Mouse (Mus musculus) midbrain, postnatal 0 days (tissue): ENCODE data around the gene Lgsn. TPM values are rescaled to one million over a fixed set of nuclear protein-coding genes. Genes with fewer than 3 reads are reported as not detected.

Source experiments
- ATAC-seq: fragments of 200-750 bp; cut with Nextera tagmentation; 2 replicates; pipeline ENCODE4 v1.8.0; 2017; ENCODE audit warnings: moderate number of reproducible peaks, mild to moderate bottlenecking, moderate TSS enrichment, moderate library complexity; ENCODE audit not compliant: low FRiP score
- DNase-seq: peaks from one replicate; pipeline ENCODE4 v3.0.0-alpha.2; 2015; ENCODE audit warnings: low spot score
- H3K27ac ChIP-seq: fragments of 300-500 bp; sonication (generic); 2 replicates; pipeline ENCODE4 v1.5.1; 2014; ENCODE audit warnings: low read depth, mild to moderate bottlenecking, low read length, mixed read lengths
- H3K27me3 ChIP-seq: fragments of 300-500 bp; sonication (generic); 2 replicates; pipeline ENCODE4 v1.6.1; 2014; ENCODE audit warnings: low read length, control low read depth, mixed read lengths; ENCODE audit not compliant: insufficient read depth
- H3K36me3 ChIP-seq: fragments of 300-500 bp; sonication (generic); 2 replicates; pipeline ENCODE4 v1.6.1; 2014; ENCODE audit warnings: low read length, control low read depth, mixed read lengths; ENCODE audit not compliant: insufficient read depth
- H3K4me1 ChIP-seq: fragments of 300-500 bp; sonication (generic); 2 replicates; pipeline ENCODE4 v1.6.1; 2014; ENCODE audit warnings: mild to moderate bottlenecking, control low read depth, antibody characterized with exemption, low read length, mixed read lengths; ENCODE audit not compliant: insufficient read depth
- H3K4me2 ChIP-seq: fragments of 300-500 bp; sonication (generic); 2 replicates; pipeline ENCODE4 v1.6.1; 2014; ENCODE audit warnings: low read depth, mild to moderate bottlenecking, low read length, mixed read lengths; ENCODE audit not compliant: poor library complexity, severe bottlenecking
- H3K4me3 ChIP-seq: fragments of 300-500 bp; sonication (generic); 2 replicates; pipeline ENCODE4 v1.5.1; 2014; ENCODE audit warnings: low read depth, mild to moderate bottlenecking, low read length, moderate library complexity
- H3K9ac ChIP-seq: fragments of 300-500 bp; sonication (generic); replicated peaks from 2 replicates; pipeline ENCODE4 v1.6.1; 2014; ENCODE audit warnings: mild to moderate bottlenecking, low read length, moderate library complexity, mixed read lengths; ENCODE audit not compliant: poor library complexity, severe bottlenecking
- H3K9me3 ChIP-seq: fragments of 300-500 bp; sonication (generic); 2 replicates; pipeline ENCODE4 v1.6.1; 2016; ENCODE audit warnings: low read length, control low read depth
- CTCF ChIP-seq: IDR thresholded peaks from 2 replicates; pipeline ENCODE4 v1.5.1; 2016; ENCODE audit warnings: antibody characterized with exemption, mild to moderate bottlenecking
- WGBS: fragments of 180-500 bp; shearing (Covaris S2); extraction: QIAGEN DNeasy Blood & Tissue Kit; methylation state at CpG from one replicate; pipeline ENCODE4 v1.1.7; 2014; 5-methylcytosine and 5-hydroxymethylcytosine counted together
- polyA plus RNA-seq: library from polyadenylated mRNA; unstranded; fragments of >200 nt; fragmentation: Nextera tagmentation; extraction: Ambion mirVana; gene quantifications from 2 replicates; pipeline ENCODE4 v1.2.1, GENCODE M21; 2015
- total RNA-seq: library from RNA; depleted of rRNA; stranded (reverse); fragments of >200 nt; gene quantifications from 2 replicates; pipeline ENCODE4 v1.2.3, GENCODE M21; 2014

Gene Lgsn
- total and polyA plus RNA-seq, 2 experiments from 2014 or later, result not detected

- H3K27ac ChIP-seq, result no peak overlapping the region
- H3K4me1 ChIP-seq, result no peaks in the 10 kb centered on the region
- no peaks in the 10 kb centered on the region for H3K27me3 ChIP-seq
- 89% methylated on average over 7 of the region's 7 CpGs for WGBS
- H3K9ac ChIP-seq, result no peak overlapping the region
- no peaks in the 10 kb centered on the region for H3K9me3 ChIP-seq
- no peak overlapping the region for H3K4me3 ChIP-seq
- ATAC-seq (no peak), DNase-seq (no peak)
- no peak for TF ChIP-seq CTCF
- H3K36me3 ChIP-seq, result no peaks in the 10 kb centered on the region
- H3K4me2 ChIP-seq, result no peak overlapping the region
Measured at GRCm38 (mm10) chr1:31165326-31166121, 10.7 kb upstream of the Lgsn start.

GRCm38 (mm10) chr1:31175401-31175800 is 800 bp upstream of the Lgsn start:
- no peak overlapping the region for H3K4me2 ChIP-seq
- no peak overlapping the region for H3K4me3 ChIP-seq
- no peak for TF ChIP-seq CTCF
- DNase-seq, result no peak
- no peak for ATAC-seq
- no peak overlapping the region for H3K9ac ChIP-seq
- no peaks in the 10 kb centered on the region for H3K27me3 ChIP-seq
- no peak overlapping the region for H3K27ac ChIP-seq
- no peaks in the 10 kb centered on the region for H3K36me3 ChIP-seq
- no peaks in the 10 kb centered on the region for H3K9me3 ChIP-seq
- WGBS, result 80% methylated on average over 3 of the region's 3 CpGs
- no peaks in the 10 kb centered on the region for H3K4me1 ChIP-seq

GRCm38 (mm10) chr1:31178264-31178663 is 2.1 kb downstream of the Lgsn start:
- Histone ChIP-seq H3K9ac (no peak overlapping the region), H3K27ac (no peak overlapping the region), H3K4me2 (no peak overlapping the region), H3K27me3 (no peaks in the 10 kb centered on the region), H3K36me3 (no peaks in the 10 kb centered on the region), H3K9me3 (no peaks in the 10 kb centered on the region), H3K4me1 (no peaks in the 10 kb centered on the region), H3K4me3 (no peak overlapping the region)
- TF ChIP-seq CTCF, result no peak
- peak; percentile 58 for DNase-seq
- 22% methylated on average over 1 of the region's 1 CpGs for WGBS
- ATAC-seq, result no peak

GRCm38 (mm10) chr1:31190237-31190866 is 14.2 kb downstream of the Lgsn start:
- Histone ChIP-seq H3K4me1 (no peaks in the 10 kb centered on the region), H3K27ac (no peak overlapping the region), H3K27me3 (no peaks in the 10 kb centered on the region), H3K4me2 (no peak overlapping the region), H3K36me3 (no peaks in the 10 kb centered on the region), H3K9me3 (no peaks in the 10 kb centered on the region), H3K4me3 (no peak overlapping the region), H3K9ac (no peak overlapping the region)
- DNase-seq (no peak), ATAC-seq (no peak)
- 81% methylated on average over 10 of the region's 10 CpGs for WGBS
- TF ChIP-seq CTCF, result no peak

- ATAC-seq (no peak), DNase-seq (no peak)
- Histone ChIP-seq H3K27ac (no peak overlapping the region), H3K9ac (no peak overlapping the region), H3K4me1 (no peaks in the 10 kb centered on the region), H3K4me2 (no peak overlapping the region), H3K27me3 (no peaks in the 10 kb centered on the region), H3K36me3 (no peaks in the 10 kb centered on the region), H3K9me3 (no peaks in the 10 kb centered on the region), H3K4me3 (no peak overlapping the region)
- WGBS, result 79% methylated on average over 1 of the region's 1 CpGs
- TF ChIP-seq CTCF, result no peak
Measured at GRCm38 (mm10) chr1:31195633-31196032, 19.4 kb downstream of the Lgsn start.

GRCm38 (mm10) chr1:31196959-31197358 is 20.8 kb downstream of the Lgsn start:
- Histone ChIP-seq H3K9ac (no peak overlapping the region), H3K4me3 (no peak overlapping the region), H3K27me3 (no peaks in the 10 kb centered on the region), H3K4me2 (no peak overlapping the region), H3K36me3 (no peaks in the 10 kb centered on the region), H3K9me3 (no peaks in the 10 kb centered on the region), H3K4me1 (no peaks in the 10 kb centered on the region), H3K27ac (no peak overlapping the region)
- ATAC-seq (no peak), DNase-seq (no peak)
- no peak for TF ChIP-seq CTCF
- WGBS, result 87% methylated on average over 3 of the region's 3 CpGs
